Comparison of ENCODE assay signal across 12 mouse cellular contexts in genomic region chr12:8975076-8975475, GRCm38 (mm10). TPM values are rescaled to one million over a fixed set of nuclear protein-coding genes. Genes with fewer than 3 reads are reported as not detected.
DNase-seq lines count a peak whose midpoint lies in the region; ATAC-seq and TF ChIP-seq lines count a peak whose summit lies in the region.
"Had no signal": no experiment of that assay in that cellular context is flagged by ENCODE, and none has a peak within 500 bp of the region (broad histone marks: within the 10 kb centered on the region; RNA-seq: fewer than 3 reads in every experiment).

No protein-coding gene starts in this region.

- no peak overlapping the region for H3K9ac ChIP-seq in forebrain, embryonic 12.5 days
- H3K9ac ChIP-seq in limb, embryonic 14.5 days (ENCODE audit: low read depth, low read length, severe bottlenecking) = no peak overlapping the region

- H3K27ac ChIP-seq in forebrain, embryonic 12.5 days = no peak overlapping the region
- no peak overlapping the region for H3K27ac ChIP-seq in limb, embryonic 14.5 days (replicated peaks; ENCODE audit: low read depth, low read length)
- H3K27ac ChIP-seq: embryonic facial prominence, embryonic 12.5 days; intestine, embryonic 15.5 days; macrophage had no signal

- peak overlapping the region; percentile 74; the same call in 1 of the 2 replicates for H3K4me3 ChIP-seq in forebrain, embryonic 12.5 days (replicated peaks)
- H3K4me3 ChIP-seq in limb, embryonic 14.5 days (replicated peaks; ENCODE audit: low read length) = no peak overlapping the region

- H3K4me1 ChIP-seq in forebrain, embryonic 12.5 days = peaks cover 13% of the 10 kb centered on the region
- peaks cover 4% of the 10 kb centered on the region for H3K4me1 ChIP-seq in limb, embryonic 14.5 days (ENCODE audit: control insufficient read depth, insufficient read depth, low read length)

- DNase-seq in 3T3-L1 (ENCODE audit: low read depth, low spot score) = peak; percentile 14
- DNase-seq in A20 (ENCODE audit: low read depth, low spot score) = peak; percentile 17
- DNase-seq in limb, embryonic 14.5 days (ENCODE audit: low spot score) = no peak
- DNase-seq in thymus, postnatal 4 days = no peak
- DNase-seq in spleen, adult 18-20 months = no peak
- DNase-seq in thymus, postnatal 36 days = no peak
- DNase-seq: gastrocnemius, postnatal 36 days had no signal

- H3K27me3 ChIP-seq in forebrain, embryonic 12.5 days = no peaks in the 10 kb centered on the region
- H3K27me3 ChIP-seq in limb, embryonic 14.5 days (ENCODE audit: control insufficient read depth, insufficient read depth, low read length) = no peaks in the 10 kb centered on the region
- H3K27me3 ChIP-seq: embryonic facial prominence, embryonic 12.5 days; intestine, embryonic 15.5 days had no signal

- H3K36me3 ChIP-seq in forebrain, embryonic 12.5 days (replicated peaks) = peaks cover 11% of the 10 kb centered on the region
- H3K36me3 ChIP-seq in limb, embryonic 14.5 days (ENCODE audit: control insufficient read depth, insufficient read depth, low read length) = peaks cover 16% of the 10 kb centered on the region; the same call in 1 of the 2 replicates
- H3K36me3 ChIP-seq: intestine, embryonic 15.5 days had no signal

- WGBS in forebrain, embryonic 12.5 days = 91% methylated on average over 3 of the region's 3 CpGs
- WGBS in limb, embryonic 14.5 days = 89% methylated on average over 3 of the region's 3 CpGs

- no peak for ATAC-seq in forebrain, embryonic 12.5 days (ENCODE audit: low FRiP score)
- no peak for ATAC-seq in limb, embryonic 14.5 days (ENCODE audit: low FRiP score, low read depth)
- ATAC-seq in inflammation-experienced regulatory T-cells, adult 6 months = no peak

- no peak for TF ChIP-seq POLR2A in limb, embryonic 14.5 days (IDR thresholded peaks at IDR 0.05; ENCODE audit: borderline replicate concordance, extremely low read depth, insufficient read depth, insufficient read length)

- peak overlapping the region; percentile 80; the same call in 1 of the 2 replicates for H3K4me2 ChIP-seq in forebrain, embryonic 12.5 days
- peak overlapping the region; percentile 88; the same call in 1 of the 2 replicates for H3K4me2 ChIP-seq in limb, embryonic 14.5 days (replicated peaks; ENCODE audit: low read depth, low read length, severe bottlenecking)

- H3K9me3 ChIP-seq in forebrain, embryonic 12.5 days = no peaks in the 10 kb centered on the region
- H3K9me3 ChIP-seq in limb, embryonic 14.5 days (ENCODE audit: control insufficient read depth, low read length) = no peaks in the 10 kb centered on the region
- H3K9me3 ChIP-seq: embryonic facial prominence, embryonic 12.5 days; intestine, embryonic 15.5 days had no signal

RNA-seq across cellular contexts. Expression of gene Wdr35, which starts 1.4 kb away (rescaled TPM):
- polyA plus RNA-seq in forebrain, embryonic 12.5 days (2016; fragmentation: Nextera tagmentation; extraction: Ambion mirVana) = 27.8 and 28.4 TPM in 2 replicates
- polyA plus RNA-seq in limb, embryonic 14.5 days (2012; rRNA removed) = 16.7 and 18.8 TPM in 2 replicates
- polyA plus RNA-seq in limb, embryonic 14.5 days (2014; fragmentation: Nextera tagmentation; extraction: Ambion mirVana) = 17.8 and 22.3 TPM in 2 replicates
- polyA plus RNA-seq in inflammation-experienced regulatory T-cells, adult 6 months (2017; shearing (Covaris generic)) = 1 to 10 TPM; 2.8 to 3.1 (median 2.9) TPM

RNA-seq across cellular contexts. Expression of gene Matn3, which starts 27.3 kb away (rescaled TPM):
- 0.54 and 0.58 TPM in 2 replicates for polyA plus RNA-seq in forebrain, embryonic 12.5 days (2016; fragmentation: Nextera tagmentation; extraction: Ambion mirVana)
- 75.9 and 93.4 TPM in 2 replicates for polyA plus RNA-seq in limb, embryonic 14.5 days (2012; rRNA removed)
- 30.3 and 34.3 TPM in 2 replicates for polyA plus RNA-seq in limb, embryonic 14.5 days (2014; fragmentation: Nextera tagmentation; extraction: Ambion mirVana)
- not detected for polyA plus RNA-seq in inflammation-experienced regulatory T-cells, adult 6 months (2017; shearing (Covaris generic))
- polyA plus RNA-seq: macrophage had no signal

RNA-seq across cellular contexts. Expression of gene Laptm4a, which starts 53.6 kb away (rescaled TPM):
- 212 and 215 TPM in 2 replicates for polyA plus RNA-seq in forebrain, embryonic 12.5 days (2016; fragmentation: Nextera tagmentation; extraction: Ambion mirVana)
- polyA plus RNA-seq in limb, embryonic 14.5 days (2012; rRNA removed) = 619 and 677 TPM in 2 replicates
- 358 and 364 TPM in 2 replicates for polyA plus RNA-seq in limb, embryonic 14.5 days (2014; fragmentation: Nextera tagmentation; extraction: Ambion mirVana)
- polyA plus RNA-seq in inflammation-experienced regulatory T-cells, adult 6 months (2017; shearing (Covaris generic)) = 100 to 1,000 TPM; 117 to 185 (median 137) TPM

RNA-seq across cellular contexts. Expression of gene Ttc32, which starts 54.7 kb away (rescaled TPM):
- 19.6 and 20.9 TPM in 2 replicates for polyA plus RNA-seq in forebrain, embryonic 12.5 days (2016; fragmentation: Nextera tagmentation; extraction: Ambion mirVana)
- 8.4 and 9.1 TPM in 2 replicates for polyA plus RNA-seq in limb, embryonic 14.5 days (2012; rRNA removed)
- 13.4 and 15.0 TPM in 2 replicates for polyA plus RNA-seq in limb, embryonic 14.5 days (2014; fragmentation: Nextera tagmentation; extraction: Ambion mirVana)
- polyA plus RNA-seq in inflammation-experienced regulatory T-cells, adult 6 months (2017; shearing (Covaris generic)) = 10 to 100 TPM in 1 of 3 experiments, 1 to 10 TPM in 2; 8.2 to 10.2 (median 9.2) TPM

Comparison
In these comparisons a context has a peak if more than half of its experiments do, and no peak if none do; other contexts are left out.
1. DNase-seq: peak in 3T3-L1 (single experiment) and A20 (single experiment); none in limb, embryonic 14.5 days (single experiment), thymus, postnatal 4 days (single experiment), spleen, adult 18-20 months (0 of 2) and thymus, postnatal 36 days (0 of 2).
2. RNA of gene Matn3, which starts 27.3 kb away (polyA plus RNA-seq): 30.3 to 93.4 TPM in limb, embryonic 14.5 days; 0.54 to 0.58 TPM in forebrain, embryonic 12.5 days and not detected in inflammation-experienced regulatory T-cells, adult 6 months; every median in the first group is over 10 times any median in the second.